Comparison of ENCODE assay signal across 9 mouse cellular contexts in genomic region chr4:109981083-109981870, GRCm38 (mm10). TPM values are rescaled to one million over a fixed set of nuclear protein-coding genes. Genes with fewer than 3 reads are reported as not detected.
DNase-seq lines count a peak whose midpoint lies in the region; ATAC-seq lines count a peak whose summit lies in the region.
"Had no signal": no experiment of that assay in that cellular context is flagged by ENCODE, and none has a peak within 500 bp of the region (broad histone marks: within the 10 kb centered on the region; RNA-seq: fewer than 3 reads in every experiment).

No protein-coding gene starts in this region.

- no peak overlapping the region for H3K27ac ChIP-seq in lung, embryonic 16.5 days (ENCODE audit: low read length)
- H3K27ac ChIP-seq in limb, embryonic 10.5 days: 0 out of 2 replicates have a peak overlapping the region, but pooled peaks have one; percentile 62
- no peak overlapping the region for H3K27ac ChIP-seq in stomach, embryonic 15.5 days

- peak; percentile 27 to 37 for DNase-seq in cerebellum, postnatal 10 days
- no peak for DNase-seq in cerebellum, postnatal 36 days
- no peak for DNase-seq in lung, postnatal 14 days
- peak; percentile 65 for DNase-seq in limb, embryonic 10.5 days (ENCODE audit: low spot score)
- no peak for DNase-seq in adrenal gland, postnatal 25 days
- no peak for DNase-seq in ovary, postnatal 10 days (ENCODE audit: low spot score)
- DNase-seq: adrenal gland, postnatal 14 days had no signal

- H3K9me3 ChIP-seq in lung, embryonic 16.5 days (ENCODE audit: control insufficient read depth, low read length): no peaks in the 10 kb centered on the region
- H3K9me3 ChIP-seq in limb, embryonic 10.5 days (replicated peaks): no peaks in the 10 kb centered on the region
- no peaks in the 10 kb centered on the region for H3K9me3 ChIP-seq in stomach, embryonic 15.5 days

- H3K27me3 ChIP-seq in lung, embryonic 16.5 days (ENCODE audit: control insufficient read depth, insufficient read depth, low read depth, low read length): peaks cover 98% of the 10 kb centered on the region
- H3K27me3 ChIP-seq in limb, embryonic 10.5 days (ENCODE audit: low read depth, poor library complexity, severe bottlenecking): peaks cover 100% of the 10 kb centered on the region
- peaks cover 98% of the 10 kb centered on the region for H3K27me3 ChIP-seq in stomach, embryonic 15.5 days (replicated peaks)

- no peak overlapping the region for H3K9ac ChIP-seq in lung, embryonic 16.5 days (ENCODE audit: low read length)
- no peak overlapping the region for H3K9ac ChIP-seq in stomach, embryonic 15.5 days

- H3K4me2 ChIP-seq in lung, embryonic 16.5 days (ENCODE audit: low read depth, low read length): peak overlapping the region; percentile 54
- H3K4me2 ChIP-seq in stomach, embryonic 15.5 days: peak overlapping the region; percentile 58

- WGBS in lung, embryonic 16.5 days: 1% methylated on average over 37 of the region's 37 CpGs
- 2% methylated on average over 37 of the region's 37 CpGs for WGBS in limb, embryonic 10.5 days
- WGBS in stomach, embryonic 15.5 days: 4% methylated on average over 37 of the region's 37 CpGs

- H3K36me3 ChIP-seq in lung, embryonic 16.5 days (ENCODE audit: control insufficient read depth, insufficient read depth, low read length): no peaks in the 10 kb centered on the region
- H3K36me3 ChIP-seq in limb, embryonic 10.5 days: no peaks in the 10 kb centered on the region
- H3K36me3 ChIP-seq in stomach, embryonic 15.5 days: no peaks in the 10 kb centered on the region

- peak overlapping the region; percentile 48 for H3K4me3 ChIP-seq in lung, embryonic 16.5 days (ENCODE audit: low read length)
- H3K4me3 ChIP-seq in limb, embryonic 10.5 days: peak overlapping the region; percentile 40
- peak overlapping the region; percentile 30 for H3K4me3 ChIP-seq in stomach, embryonic 15.5 days (replicated peaks)

- ATAC-seq in lung, embryonic 16.5 days (ENCODE audit: low read depth): no peak
- ATAC-seq in stomach, embryonic 15.5 days (ENCODE audit: insufficient read depth, low FRiP score, low read depth): no peak

- H3K4me1 ChIP-seq in lung, embryonic 16.5 days (replicated peaks; ENCODE audit: control insufficient read depth, insufficient read depth, low read length): peaks cover 27% of the 10 kb centered on the region
- peaks cover 60% of the 10 kb centered on the region for H3K4me1 ChIP-seq in limb, embryonic 10.5 days
- H3K4me1 ChIP-seq in stomach, embryonic 15.5 days: peaks cover 39% of the 10 kb centered on the region

RNA-seq across cellular contexts. Expression of gene Dmrta2, which starts 3.4 kb away (rescaled TPM):
- 0.05 TPM in 1 of 2 replicates, not detected in the other for polyA plus RNA-seq in lung, embryonic 16.5 days (2015; fragmentation: Nextera tagmentation; extraction: Ambion mirVana)
- polyA plus RNA-seq in limb, embryonic 10.5 days (2016; fragmentation: Nextera tagmentation; extraction: Ambion mirVana): 0.20 TPM in 2 replicates
- 0.09 TPM in 1 of 2 replicates, not detected in the other for polyA plus RNA-seq in stomach, embryonic 15.5 days (2015; fragmentation: Nextera tagmentation; extraction: Ambion mirVana)
- 0.27 TPM in 1 of 2 replicates, not detected in the other for total RNA-seq in adrenal gland, postnatal 25 days (2021)

Comparison
In these comparisons a context has a peak if more than half of its experiments do, and no peak if none do; other contexts are left out.
1. DNase-seq: peak in cerebellum, postnatal 10 days (2 of 2) and limb, embryonic 10.5 days (single experiment); none in cerebellum, postnatal 36 days (0 of 2), lung, postnatal 14 days (single experiment), adrenal gland, postnatal 25 days (single experiment) and ovary, postnatal 10 days (single experiment).
2. Peak in every context shown above with its lines, with median percentiles within 50 percentile points of each other: H3K4me3 ChIP-seq.